Mouse (Mus musculus) left cerebral cortex, adult 11 months (tissue): ENCODE data around the gene Kif1a.

Source experiments
- DNase-seq: peaks from one replicate; pipeline ENCODE4 v3.0.0; 2022; ENCODE audit warnings: low spot score

Kif1a gene

DNA sequence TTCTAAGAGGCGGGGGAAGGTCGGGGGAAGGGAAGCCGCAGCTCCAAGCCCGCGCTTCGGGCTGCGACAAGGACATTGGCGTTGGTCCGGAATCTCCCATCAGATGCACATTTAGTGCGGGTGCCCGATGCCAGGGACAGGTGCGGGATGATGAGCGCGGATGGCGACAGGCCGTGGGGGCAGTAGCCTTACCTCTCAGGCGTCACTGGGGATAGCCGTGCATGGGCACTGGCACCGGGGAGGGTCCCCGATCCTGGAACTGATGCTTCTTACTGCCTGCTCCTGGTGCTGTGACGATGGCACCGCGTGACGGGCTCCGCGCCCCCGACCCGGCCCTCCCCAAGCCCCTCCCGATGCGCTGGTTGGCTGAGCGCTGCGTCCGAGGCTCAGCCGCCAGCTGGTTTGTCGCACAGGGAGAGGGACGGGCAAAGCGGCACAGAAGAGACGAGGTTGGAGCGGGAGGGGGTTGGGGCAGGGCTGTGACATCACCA lies at the start of gene Kif1a:
TSS of gene Kif1a (minus strand) at position 381 of the 491 bp plus-strand sequence.
- peak; percentile 85 for DNase-seq

DNA sequence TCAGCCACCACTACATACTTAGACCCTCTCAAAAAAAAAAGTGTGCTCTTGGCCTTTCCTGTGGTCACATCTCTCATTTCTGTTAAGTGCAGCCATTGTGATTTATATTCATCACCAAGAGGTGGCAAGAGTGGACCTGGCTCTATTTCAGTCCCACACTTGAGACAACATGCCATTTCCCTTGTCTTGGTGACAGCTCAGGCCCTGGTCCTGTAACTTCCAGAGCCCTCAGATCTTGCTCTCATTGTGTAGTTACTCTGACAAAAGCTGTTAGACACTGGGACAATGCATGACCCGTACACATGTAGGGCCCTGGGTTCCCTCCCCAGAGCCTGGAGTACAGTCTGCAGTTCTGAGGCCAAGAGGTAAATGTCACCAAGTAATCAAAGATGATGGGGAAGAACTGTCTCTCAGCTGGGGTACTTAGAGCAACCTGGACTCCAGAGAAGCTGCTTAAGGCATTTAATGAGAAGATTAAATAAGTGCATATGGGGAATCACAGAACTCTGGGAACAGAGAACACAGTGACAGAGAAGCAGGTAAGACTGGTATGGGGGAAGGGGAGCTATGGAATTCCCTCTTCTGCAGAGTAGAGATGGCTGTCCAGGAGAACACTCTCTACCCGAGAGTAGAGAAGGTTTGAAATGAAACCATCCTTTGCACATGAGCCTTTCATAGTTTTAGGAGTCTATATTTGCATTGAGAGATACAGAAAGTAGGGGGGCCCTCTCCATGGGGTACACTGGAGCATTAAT lies 49.3 kb upstream of the Kif1a start:
- no peak for DNase-seq

DNA sequence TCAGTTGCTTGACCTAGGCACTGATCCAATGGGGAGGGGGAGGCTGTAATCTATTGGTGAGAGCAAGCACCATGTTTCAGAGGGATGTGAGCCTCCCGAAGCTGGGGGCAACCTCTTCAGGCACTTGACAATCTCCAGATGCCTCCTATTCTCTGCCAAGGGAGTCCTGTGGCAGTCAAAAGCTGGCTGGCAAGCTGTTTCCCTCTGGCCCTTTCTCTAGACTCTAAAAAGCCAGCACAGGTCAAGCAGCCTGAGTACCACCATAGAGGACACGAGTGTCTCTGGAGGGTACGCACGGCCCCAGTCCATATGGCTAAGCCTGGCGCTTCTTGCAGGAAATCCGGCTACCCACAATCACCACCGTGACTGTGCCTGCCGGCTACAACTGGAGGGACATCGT lies 42.4 kb upstream of the Kif1a start:
- no peak for DNase-seq

DNA sequence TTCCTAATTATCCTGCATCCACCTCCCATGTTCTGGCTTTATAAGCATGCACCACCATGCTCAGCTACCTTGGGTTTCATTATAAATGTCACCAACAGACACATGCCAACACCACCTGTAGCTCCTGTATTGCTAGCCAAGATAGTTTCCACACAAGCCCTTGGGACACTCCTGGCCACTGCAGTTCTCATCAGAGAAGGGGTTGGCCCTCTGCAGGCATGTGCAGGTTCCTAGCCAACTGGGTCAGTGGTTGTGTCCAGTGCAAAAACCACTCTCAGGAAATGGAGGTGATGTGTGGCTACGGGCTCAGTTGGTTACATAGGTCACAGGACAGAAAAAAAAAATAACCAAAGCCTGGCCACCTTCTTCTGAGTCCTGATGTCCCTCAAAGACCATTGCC lies 41.1 kb upstream of the Kif1a start:
- no peak for DNase-seq

DNA sequence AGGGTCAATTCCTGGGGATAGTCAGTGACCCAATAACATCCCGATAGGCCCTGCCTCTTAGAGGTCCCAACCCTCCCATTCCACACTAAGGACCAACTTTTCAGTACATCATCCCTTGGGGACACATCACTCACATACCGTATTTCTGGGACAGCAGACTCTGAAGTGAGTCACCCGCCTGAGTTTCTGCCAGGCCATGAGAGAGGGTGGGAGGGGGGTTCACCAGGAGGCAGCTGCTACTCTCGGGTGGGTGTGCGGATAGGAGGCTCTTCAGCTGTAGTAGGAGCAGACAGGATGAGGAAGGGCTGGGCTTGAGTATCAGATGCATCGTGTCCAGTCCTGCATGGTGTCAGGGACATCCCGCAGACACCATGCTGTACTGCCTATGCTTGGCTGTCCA lies 38.0 kb upstream of the Kif1a start:
- DNase-seq, result no peak

DNA sequence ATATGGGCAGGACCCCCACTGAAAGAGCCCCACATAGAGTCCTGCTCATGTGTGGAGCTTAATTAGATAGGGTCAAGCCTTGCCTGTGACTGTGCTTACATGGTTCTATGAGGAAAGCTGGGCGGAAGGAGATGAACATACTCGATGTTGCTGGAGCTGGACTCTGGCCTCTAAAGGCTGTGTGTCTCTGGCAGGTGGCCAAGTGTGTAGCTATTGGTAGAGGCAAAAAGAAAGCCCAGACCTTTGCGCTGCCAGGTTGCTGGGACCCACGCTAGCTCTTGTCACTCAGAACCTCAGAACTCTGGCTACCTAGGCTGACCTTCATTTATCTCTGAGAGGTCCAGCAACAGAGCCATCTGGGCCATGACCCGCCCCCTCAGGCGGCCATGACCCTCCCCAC lies 36.8 kb upstream of the Kif1a start:
- DNase-seq, result no peak

DNA sequence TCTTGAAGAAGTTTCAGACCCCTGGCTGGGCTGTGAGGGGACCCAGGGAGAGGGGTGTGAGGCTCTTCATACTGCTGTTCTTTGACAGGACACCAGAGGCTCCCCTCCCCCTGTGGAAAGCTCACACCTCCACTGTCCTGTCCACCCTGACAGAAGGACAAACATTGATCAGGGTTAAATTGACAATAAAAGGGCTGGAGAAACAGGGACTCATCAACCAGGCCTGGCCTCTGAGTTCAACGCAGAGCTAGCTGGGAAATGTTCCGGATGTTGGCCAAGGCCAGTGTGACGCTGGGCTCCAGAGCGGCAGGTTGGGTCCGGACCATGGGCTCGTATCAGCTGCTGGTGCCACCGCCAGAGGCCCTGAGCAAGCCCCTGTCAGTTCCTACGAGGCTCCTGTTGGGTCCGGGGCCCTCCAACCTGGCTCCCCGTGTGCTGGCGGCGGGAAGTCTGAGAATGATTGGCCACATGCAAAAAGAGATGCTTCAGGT lies 33.3 kb upstream of the Kif1a start, which contains the start of gene Agxt:
TSS of gene Agxt (plus strand) at position 205 of the 491 bp plus-strand sequence.
- no peak for DNase-seq

DNA sequence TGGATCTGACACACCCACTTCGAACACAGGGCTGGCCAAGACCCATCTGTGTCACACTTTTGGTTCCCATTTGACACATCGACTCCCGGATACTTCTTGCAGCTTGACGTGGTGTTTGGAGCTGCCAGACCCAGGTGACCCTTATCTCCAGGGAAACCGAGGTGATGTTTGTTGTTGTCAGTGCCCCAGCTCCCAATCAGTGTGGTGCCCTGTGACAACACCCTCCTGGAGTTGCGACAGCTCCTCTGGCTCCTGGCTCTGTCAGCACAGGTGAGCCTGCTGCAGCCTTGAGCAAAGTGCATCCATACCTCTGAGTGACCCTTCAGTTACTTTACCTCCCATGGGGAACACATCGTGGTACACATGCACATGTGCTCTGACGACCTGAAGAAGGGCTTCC lies 30.9 kb upstream of the Kif1a start:
- DNase-seq, result no peak

DNA sequence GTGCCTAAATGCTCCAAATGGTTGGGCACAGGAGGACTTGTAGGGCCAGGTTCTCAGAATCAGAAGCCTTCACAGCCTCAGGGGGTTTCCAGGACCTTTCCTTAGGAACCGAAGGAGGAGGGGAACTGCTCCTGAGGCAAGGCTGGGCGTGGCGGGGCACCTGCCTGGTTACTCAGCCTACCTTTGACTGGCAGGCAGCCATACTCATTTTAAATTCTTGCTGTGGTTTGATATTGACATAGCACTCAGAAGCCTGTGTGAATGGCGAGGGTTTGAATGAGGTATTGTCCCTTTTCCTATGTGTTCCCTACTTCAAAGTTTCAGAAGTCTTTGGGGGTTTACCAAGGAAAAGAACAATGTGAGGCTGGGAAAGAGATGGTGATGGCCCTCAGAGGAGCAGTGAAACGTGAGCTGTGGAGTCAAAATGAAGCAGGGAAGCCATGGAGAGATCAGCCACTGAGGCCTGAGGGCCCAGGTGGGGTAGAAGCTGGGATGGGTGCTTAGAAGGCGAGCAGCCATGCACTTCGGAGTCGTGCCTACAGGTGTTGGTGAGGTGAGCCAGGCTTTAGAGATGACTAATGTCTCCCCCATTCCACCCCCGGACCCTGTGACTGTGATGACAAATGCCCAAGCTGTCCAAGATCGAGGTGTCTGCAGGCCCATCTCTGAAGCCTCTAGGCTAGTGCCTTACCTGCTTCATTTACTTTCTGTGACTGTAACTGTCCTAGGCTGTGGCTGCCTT lies 28.7 kb upstream of the Kif1a start:
- no peak for DNase-seq

DNA sequence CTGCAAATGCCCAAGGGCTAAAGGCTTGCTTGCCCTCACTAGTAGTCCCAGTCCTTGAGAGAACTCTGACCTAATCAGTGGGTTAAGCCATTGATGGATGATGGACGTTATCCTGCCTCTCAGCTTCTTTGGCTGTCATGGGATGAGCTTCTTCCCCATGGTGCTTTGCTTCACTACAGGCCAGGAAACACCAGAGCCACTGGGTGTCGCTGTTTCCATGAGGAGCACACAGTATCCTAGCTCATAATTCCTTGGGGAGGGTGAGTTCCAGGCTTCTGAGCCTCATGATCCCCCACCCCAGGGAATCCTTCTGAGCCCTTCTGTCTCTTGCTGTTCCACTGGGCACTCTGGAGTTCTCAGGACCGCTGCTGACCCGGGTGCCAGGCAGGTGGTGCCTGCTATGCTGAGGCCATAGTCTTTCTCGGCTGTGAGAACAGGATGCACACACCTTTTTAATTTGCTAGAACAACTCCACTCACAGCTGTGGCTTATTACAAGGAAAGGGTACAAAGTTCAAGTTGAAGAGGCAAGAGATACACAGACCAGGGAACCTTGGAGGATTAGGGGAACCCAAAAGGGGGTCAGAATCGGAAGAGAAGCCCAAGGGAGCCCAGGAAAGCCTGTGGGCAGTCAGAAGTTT lies 27.1 kb upstream of the Kif1a start:
- peak; percentile 44 for DNase-seq

DNA sequence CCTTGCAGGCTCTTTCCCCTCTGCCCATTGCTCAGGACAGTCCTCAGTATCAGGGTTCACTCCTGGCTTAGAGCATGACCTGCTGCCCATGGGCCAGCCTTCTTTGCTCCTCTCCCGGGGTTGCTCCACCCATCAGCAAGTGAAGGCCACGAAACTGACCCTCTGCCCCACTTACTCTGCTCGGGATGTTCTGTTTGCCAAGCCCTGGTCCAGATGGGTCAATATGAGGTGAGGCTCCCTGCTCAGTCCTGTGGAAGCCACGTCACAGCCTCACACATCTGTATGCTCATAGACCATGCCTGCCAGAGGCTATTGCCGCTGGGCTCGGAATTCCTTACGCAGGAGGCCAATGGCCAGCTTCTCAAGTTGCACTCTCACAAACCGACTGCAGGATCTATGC lies 26.5 kb upstream of the Kif1a start:
- DNase-seq, result no peak

DNA sequence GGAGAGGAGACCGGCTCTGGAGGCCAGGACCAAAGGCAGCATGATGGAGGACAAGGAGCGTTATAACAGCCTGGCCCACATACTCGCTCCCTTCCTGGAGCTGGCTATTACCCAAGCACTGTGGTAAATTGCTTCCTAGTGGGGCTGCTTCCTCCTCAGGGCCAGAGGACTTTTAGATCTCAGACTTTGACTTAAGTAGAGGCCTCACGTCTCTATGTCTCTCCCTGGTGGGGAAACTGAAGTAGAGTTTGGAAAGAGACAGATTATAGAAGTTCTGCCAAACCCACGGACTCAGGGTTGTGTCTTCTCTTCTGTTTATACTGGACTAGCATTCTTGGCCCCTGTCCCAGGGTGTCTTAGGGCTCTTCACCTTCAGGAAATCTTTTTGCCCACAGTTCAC lies 23.5 kb upstream of the Kif1a start:
- DNase-seq, result no peak

DNA sequence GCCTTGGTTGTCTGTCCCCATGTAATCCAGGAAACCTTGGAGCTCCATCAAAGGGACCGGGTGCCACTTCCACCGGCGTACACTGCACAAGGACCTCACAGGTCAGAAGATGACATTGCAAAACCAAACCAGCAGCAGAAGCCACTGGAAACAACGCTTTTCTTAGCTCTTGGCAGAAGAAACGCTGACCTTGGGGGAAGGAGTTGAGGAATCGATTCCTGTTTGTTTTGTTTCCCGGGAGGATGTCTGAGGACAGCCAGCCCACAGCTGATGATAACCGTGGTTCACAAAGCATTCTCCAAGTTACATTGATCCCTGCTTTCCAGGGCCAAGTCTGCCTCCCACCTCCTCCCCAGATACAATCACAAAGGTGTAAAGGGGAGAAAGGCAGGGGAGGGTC lies 22.3 kb upstream of the Kif1a start:
- no peak for DNase-seq

DNA sequence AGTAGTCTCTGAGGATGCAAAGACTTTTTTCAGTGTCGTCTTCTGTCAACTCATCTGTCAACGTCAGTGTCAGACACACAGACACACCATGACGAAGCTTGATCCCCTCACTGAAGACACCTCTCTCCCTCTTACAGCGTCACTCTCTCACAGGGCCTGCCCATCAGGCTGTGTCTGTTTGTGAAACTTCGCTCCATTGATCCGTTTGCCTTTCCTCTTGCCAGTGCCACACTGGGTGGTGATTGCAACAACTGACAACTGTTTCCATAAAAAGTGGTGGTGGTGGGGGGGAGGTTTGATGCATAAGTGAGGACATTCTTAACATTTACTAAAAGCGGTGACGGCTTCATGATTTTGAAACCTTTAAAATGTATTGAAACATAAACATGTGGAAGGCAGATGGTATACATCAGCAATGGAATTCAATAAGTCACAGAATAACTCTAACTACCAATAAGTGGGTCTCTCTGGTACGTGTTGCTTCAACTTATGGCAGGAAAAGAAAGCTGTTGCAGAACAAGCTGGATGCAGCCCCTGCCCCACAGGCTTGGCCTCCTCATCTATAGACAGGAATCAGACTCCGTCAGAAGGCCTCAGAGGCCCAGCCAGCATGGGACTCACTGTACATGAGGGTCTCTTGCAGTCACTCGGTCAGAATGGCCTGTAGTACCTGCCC lies 21.6 kb upstream of the Kif1a start:
- DNase-seq, result no peak

DNA sequence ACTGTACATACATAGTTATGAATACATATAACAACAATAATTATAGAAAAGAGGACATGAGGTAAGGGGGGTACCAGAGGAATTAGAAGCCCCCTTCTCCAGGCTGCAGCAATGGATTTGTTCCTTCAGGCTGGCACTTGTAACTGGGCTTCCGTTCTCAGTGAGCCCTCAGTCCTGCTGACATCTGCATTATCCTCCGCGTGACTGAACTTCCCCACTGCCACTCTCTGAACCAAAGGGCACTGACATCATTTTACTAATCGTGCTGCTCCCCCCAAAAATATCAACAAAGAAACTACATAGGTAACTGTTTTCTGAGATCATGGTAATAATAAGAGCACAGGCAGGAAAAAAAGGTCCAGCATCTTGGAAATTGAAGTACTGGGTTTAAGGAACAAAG lies 17.1 kb upstream of the Kif1a start:
- no peak for DNase-seq

DNA sequence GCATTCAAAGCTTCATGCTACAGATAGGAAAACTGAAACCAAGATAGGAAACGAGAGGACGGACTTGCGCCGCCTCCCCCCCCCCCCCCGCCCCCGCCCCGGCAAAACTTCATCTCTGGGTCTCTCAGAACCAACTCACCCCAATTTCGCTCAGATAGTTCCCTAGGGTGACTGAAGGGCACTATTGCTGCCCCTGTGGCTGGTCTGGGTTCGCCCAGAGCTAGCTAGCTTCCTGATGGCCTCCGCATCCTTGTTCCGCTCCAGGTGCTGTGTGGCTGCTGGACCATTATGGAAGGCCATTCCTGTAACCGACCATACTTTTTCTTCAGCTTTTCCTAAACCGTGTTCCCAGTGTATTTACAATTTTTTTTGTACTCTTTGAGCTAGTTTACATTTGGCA lies 13.7 kb upstream of the Kif1a start:
- DNase-seq, result no peak

DNA sequence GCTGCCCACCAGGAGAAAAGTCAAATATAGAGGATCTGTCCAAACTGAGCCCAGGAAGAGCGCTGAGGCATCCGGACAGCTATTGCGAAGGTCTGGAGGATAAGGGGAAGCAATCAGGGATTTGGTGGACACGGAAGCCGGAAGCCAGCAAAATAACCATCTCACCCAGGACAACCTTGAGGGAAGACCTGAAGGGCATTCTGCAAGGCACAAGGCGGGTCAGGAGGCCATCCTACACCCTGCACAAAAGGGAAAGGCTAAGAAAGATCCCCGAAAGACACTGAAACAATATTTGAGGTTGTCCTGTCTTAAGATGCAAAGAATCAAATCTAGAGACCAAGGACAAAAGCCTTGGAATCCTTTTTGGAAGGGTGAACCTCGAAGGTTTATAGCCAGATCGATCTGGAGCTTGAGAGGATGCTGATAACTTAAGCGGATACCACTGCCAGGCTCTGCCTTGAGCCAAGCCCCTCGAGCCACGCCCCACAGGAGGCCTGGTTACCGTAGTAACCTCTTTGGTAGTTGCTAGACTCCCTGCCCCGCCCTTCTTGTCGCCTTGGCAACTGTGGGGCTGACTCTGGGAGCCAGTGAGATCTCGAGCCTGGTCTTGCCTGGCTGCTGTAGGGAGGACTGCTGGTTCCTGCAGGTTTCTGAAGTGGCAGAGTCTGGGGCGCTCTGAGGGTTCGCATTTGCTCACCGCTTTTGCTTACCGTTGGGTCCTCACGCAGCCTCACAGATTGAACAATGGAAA lies 13.1 kb upstream of the Kif1a start:
- peak; percentile 72 for DNase-seq

DNA sequence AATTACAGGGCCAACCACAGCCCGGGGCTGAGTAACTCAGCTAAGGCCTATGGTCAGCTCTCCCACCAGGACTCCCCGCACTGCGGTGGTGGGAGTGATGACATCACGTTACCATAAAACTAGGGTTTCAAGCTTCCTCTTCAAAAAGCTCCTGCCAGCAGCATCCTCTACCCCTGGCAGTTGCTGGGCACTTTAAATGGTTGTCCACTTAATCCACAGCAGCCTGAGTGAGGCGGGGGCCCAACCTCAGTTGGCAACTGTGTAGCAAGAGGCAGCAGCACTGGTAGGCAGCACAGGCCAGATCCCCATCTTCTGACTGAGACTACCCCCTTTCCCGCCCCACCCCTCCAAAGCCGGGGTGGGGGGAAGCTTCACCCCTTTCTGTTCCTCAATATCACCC lies 949 bp upstream of the Kif1a start:
- DNase-seq, result no peak

DNA sequence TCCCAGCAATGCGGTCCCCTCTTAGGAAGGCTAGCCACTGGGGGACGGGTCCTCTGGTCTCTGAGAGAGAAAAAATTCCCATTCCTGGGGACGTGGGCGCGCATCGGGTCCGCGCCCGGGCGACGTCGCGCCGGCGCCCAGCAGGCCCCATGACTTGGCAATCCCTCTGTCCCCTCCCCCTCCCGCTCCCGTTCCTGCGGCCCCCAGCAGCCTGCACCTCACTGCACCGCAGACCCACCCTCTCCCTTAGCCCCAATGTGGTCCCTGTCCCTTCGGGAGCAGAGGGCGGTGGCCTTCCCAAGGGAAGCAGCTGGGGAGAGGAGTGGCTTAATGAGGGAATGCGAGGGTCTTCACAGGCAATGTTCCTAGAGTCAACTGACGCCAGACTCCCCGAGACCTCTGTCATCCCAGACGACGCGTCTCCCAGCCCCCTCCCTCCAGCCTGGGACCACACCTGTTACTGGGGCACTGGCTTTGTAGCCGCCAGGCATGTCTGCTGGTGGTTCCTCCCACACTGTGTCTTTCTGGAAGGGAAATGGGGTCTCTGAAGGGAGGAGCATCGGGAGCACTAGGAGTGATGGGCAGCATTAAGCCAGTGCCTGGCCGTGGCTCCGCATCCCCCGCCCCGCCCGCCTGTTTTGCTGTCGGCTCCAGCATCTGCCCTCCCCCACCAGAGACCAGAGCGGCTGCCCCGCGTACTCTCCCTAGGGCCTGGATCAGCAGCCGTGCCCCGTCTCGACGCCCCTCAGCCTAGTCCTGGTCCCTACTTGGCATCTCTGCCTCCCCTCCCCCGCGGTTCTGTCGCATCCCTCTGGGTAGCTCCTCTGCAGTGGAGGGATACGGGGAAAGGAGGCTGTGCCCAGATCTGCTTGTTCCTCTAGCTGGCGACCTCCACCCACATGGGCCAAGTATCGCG lies 917 bp downstream of the Kif1a start:
- DNase-seq, result peak; percentile 62

DNA sequence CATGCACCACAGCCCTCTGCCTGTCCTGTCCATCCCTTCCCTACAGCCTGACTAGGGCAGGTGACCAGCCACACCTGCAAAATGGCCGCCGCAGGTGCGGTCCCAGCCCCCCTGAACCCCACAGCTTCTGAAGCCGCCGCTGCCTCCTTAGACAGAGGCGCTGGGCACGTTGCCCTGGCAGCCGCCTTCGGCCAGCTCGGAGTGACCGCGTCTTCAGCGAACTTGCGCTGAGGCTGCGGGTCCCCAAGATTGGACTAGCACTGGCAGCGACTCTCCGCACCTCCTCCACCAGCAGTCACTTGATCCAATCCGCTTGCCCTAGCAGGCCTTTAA lies 1.5 kb downstream of the Kif1a start:
- no peak for DNase-seq

DNA sequence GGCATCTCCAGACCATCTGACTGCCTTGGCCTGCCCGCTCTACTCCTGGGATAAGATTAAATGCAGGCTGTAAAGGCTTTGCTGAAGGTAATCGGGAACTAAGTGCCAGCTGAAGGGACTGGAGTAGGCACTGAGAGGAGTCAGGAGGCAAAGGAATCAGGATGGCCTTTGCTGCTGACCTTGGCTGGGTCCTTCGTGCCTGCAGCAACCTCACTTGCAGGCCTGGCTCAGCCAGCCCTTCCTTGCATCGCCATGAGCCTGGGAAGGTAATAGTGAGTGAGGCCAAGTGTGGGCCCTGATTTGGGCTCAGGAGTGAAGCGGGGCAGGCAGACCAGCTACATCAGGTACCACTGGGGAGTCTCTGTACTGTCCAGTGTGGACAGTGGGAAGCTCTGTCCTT lies 2.8 kb downstream of the Kif1a start:
- no peak for DNase-seq
